Mouse (Mus musculus): Measurements from ENCODE around the gene Kcnq1. TPM values are rescaled to one million over a fixed set of nuclear protein-coding genes. Genes with fewer than 3 reads are reported as not detected.
A peak's percentile ranks its signal among the peaks of the same experiment; 100 is the strongest.

The Kcnq1 gene
- polyA plus RNA-seq, 1 experiment from 2014 or later, result 5.4 TPM

DNA sequence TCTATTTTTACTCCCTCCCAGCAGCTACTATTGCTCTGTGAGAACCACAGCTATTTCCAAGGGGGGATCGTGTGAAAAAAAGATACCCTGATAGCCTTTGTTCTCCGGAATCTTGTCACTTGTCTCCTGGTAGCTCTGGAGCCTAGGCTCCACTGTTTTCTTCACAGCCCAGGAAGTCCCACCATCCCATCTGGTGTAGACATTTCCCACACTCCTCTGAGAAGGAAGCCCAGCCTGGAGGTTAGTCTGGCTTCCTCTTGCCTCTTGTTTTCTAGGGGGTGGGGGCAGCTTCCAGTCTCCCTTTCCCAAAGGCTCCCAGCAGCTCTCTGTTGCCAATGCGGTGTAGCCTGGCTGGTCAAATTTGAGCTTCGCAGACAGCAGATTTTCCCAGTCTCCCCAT, 251.7 kb downstream of the Kcnq1 start:
- WGBS, result 40% methylated on average over 4 of the region's 4 CpGs
- H3K4me1 ChIP-seq, result peaks cover 54% of the 10 kb centered on the region

DNA sequence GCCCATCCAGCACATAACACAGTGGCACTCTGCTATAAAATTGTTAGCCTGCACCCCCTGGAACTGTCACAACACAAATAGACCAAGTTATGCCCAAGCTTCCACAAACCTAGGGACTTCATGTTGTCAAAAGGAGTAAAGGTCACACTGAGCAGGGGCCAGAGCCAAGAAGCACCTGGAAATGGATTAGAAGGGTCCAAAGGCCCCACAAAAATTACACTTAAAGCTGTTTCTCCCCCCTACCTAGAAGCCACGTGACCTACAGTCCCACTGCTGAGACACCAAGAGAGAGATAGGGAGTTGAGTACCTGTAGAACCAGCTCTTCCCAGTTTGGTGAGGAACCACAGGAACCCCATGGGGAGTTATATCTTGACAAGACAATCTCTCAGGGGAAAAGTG, 253.6 kb downstream of the Kcnq1 start:
- Histone ChIP-seq H3K4me3 (no peak overlapping the region), H3K27ac (peak overlapping the region; percentile 84; the same call in 1 of the 2 replicates), H3K27me3 (ENCODE audit: insufficient read depth, poor library complexity, severe bottlenecking) (0 out of 2 replicates have a peak, but pooled peaks cover 3% of the 10 kb centered on the region), H3K36me3 (no peaks in the 10 kb centered on the region; the same call in 1 of the 2 replicates), H3K9me3 (no peaks in the 10 kb centered on the region), H3K4me1 (peaks cover 72% of the 10 kb centered on the region)
- 57% methylated on average over 1 of the region's 1 CpGs for WGBS
- no peak for DNase-seq (ENCODE audit: low spot score)

More for the DNA sequence above, 251.7 kb downstream of the Kcnq1 start:
- no peak overlapping the region for H3K4me3 ChIP-seq
- no peaks in the 10 kb centered on the region for H3K36me3 ChIP-seq
- no peaks in the 10 kb centered on the region for H3K9me3 ChIP-seq
- H3K27me3 ChIP-seq (ENCODE audit: insufficient read depth, poor library complexity, severe bottlenecking), result no peaks in the 10 kb centered on the region
- DNase-seq (ENCODE audit: low spot score), result no peak
- peak overlapping the region; percentile 84 for H3K27ac ChIP-seq

DNA sequence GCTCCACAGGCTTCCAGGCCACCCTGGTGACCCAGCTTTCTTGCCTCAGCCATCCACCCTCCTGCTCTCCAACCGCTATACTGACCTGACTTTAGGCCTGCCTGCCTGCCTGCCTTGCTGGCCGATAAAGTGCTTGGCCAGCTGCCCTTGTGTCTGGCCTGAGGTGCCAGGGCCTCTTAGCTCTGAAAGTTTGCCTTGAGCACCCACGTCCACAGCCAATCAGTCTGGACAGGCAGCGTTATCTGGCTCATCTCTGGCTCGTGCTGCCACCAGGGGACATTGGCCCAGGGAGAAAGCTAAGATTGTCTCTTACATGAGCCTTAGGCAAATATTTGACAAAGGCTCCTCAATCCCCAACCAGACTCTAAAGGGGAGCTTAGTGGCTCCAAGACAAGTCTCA, 254.6 kb downstream of the Kcnq1 start:
- H3K9me3 ChIP-seq, result no peaks in the 10 kb centered on the region
- no peak overlapping the region for H3K4me3 ChIP-seq
- peak overlapping the region; percentile 72 for H3K27ac ChIP-seq
- 54% methylated on average over 5 of the region's 5 CpGs for WGBS
- 0 out of 2 replicates have a peak, but pooled peaks cover 3% of the 10 kb centered on the region for H3K27me3 ChIP-seq (ENCODE audit: insufficient read depth, poor library complexity, severe bottlenecking)
- H3K36me3 ChIP-seq, result no peaks in the 10 kb centered on the region; the same call in 1 of the 2 replicates
- H3K4me1 ChIP-seq, result peaks cover 73% of the 10 kb centered on the region
- DNase-seq (ENCODE audit: low spot score), result no peak

GRCm38 (mm10) chr7:143364092-143364832, 258.1 kb downstream of the Kcnq1 start:
- Histone ChIP-seq H3K27me3 (ENCODE audit: insufficient read depth, poor library complexity, severe bottlenecking) (0 out of 2 replicates have a peak, but pooled peaks cover 3% of the 10 kb centered on the region), H3K4me3 (peak overlapping the region; percentile 1; the same call in 1 of the 2 replicates), H3K9me3 (no peaks in the 10 kb centered on the region), H3K4me1 (peaks cover 70% of the 10 kb centered on the region), H3K36me3 (no peaks in the 10 kb centered on the region; the same call in 1 of the 2 replicates), H3K27ac (peak overlapping the region; percentile 87)
- no peak for DNase-seq (ENCODE audit: low spot score)
- 49% methylated on average over 7 of the region's 7 CpGs for WGBS

GRCm38 (mm10) chr7:143364969-143365839, 259.0 kb downstream of the Kcnq1 start:
- Histone ChIP-seq H3K9me3 (no peaks in the 10 kb centered on the region), H3K27ac (peak overlapping the region; percentile 87), H3K4me1 (peaks cover 62% of the 10 kb centered on the region), H3K36me3 (no peaks in the 10 kb centered on the region; the same call in 1 of the 2 replicates), H3K27me3 (ENCODE audit: insufficient read depth, poor library complexity, severe bottlenecking) (0 out of 2 replicates have a peak, but pooled peaks cover 3% of the 10 kb centered on the region), H3K4me3 (no peak overlapping the region; the same call in 1 of the 2 replicates)
- WGBS, result 45% methylated on average over 8 of the region's 8 CpGs
- DNase-seq (ENCODE audit: low spot score), result no peak

DNA sequence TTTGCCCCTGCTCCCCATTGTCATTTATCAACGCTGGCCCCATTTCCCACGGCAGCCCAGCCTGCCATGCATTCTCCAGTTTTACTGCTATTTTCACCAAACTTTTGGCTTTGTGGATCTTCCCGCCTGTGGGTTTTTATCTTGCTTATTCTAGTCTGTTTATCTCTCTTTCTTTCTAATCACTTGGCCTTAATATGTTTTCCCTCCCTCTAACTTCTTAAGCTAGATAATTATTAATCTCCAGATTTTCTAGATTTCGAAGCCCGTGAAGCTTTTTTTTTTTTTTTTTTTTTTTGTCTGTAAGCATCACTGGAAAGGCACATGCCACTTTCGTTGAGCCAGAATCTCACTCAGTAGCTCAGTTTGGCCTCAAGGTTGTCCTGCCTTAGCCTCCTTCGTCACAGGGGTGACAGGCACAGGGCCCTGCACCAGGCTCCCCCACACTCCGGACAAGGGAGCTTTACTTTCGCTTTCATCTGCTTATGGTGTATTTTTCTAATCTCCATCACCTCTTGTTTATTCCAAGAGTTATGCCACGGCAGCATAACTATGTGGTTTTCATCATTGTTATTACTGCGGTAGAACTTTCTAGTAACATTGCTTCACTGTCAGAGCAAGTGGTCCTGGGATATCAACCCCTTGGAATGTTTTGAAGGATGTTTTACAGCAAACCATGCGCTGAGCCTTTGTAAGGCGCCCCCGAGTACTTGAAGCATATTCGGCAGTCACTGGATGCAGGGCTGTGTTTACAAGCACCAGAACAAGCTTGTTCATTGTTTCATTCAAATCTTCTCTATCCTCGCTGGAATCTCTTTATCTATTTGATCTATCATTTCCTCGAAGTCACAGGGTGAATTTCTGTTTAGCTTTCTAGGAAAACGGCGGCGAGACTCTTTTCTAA, 261.5 kb downstream of the Kcnq1 start:
- Histone ChIP-seq H3K36me3 (no peaks in the 10 kb centered on the region; the same call in 1 of the 2 replicates), H3K9me3 (no peaks in the 10 kb centered on the region), H3K4me3 (0 out of 2 replicates have a peak overlapping the region, but pooled peaks have one; percentile 12), H3K4me1 (peaks cover 77% of the 10 kb centered on the region), H3K27ac (peak overlapping the region; percentile 87), H3K27me3 (ENCODE audit: insufficient read depth, poor library complexity, severe bottlenecking) (0 out of 2 replicates have a peak, but pooled peaks cover 3% of the 10 kb centered on the region)
- WGBS, result 56% methylated on average over 20 of the region's 20 CpGs
- no peak for DNase-seq (ENCODE audit: low spot score)

DNA sequence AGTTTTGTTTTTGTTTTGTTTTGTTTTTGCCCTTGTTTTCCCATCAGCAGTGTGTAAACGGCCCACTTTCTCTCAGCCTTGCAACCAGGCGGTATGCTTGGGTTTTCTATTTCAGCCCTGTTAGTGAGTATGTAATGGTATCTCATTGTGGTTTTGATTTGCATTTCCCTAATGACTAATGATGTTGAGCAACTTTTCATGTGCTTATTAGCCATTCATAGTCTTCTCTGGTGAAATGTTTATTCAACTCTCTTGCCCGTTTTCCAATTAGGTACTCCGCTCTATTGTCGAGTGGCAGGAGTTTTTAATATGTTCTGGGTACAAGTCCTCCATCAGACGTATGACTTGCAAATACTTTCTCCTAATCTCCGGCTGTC, 262.1 kb downstream of the Kcnq1 start:
- no peaks in the 10 kb centered on the region for H3K9me3 ChIP-seq
- H3K36me3 ChIP-seq, result no peaks in the 10 kb centered on the region
- WGBS, result 83% methylated on average over 7 of the region's 7 CpGs
- H3K4me1 ChIP-seq, result peaks cover 78% of the 10 kb centered on the region
- H3K4me3 ChIP-seq, result no peak overlapping the region
- 0 out of 2 replicates have a peak, but pooled peaks cover 3% of the 10 kb centered on the region for H3K27me3 ChIP-seq (ENCODE audit: insufficient read depth, poor library complexity, severe bottlenecking)
- no peak for DNase-seq (ENCODE audit: low spot score)
- peak overlapping the region; percentile 87; the same call in 1 of the 2 replicates for H3K27ac ChIP-seq

GRCm38 (mm10) chr7:143371336-143371735, 265.2 kb downstream of the Kcnq1 start:
- no peaks in the 10 kb centered on the region for H3K9me3 ChIP-seq
- H3K4me3 ChIP-seq, result no peak overlapping the region; the same call in 1 of the 2 replicates
- peak overlapping the region; percentile 62 for H3K27ac ChIP-seq
- DNase-seq (ENCODE audit: low spot score), result no peak
- H3K36me3 ChIP-seq, result no peaks in the 10 kb centered on the region
- H3K4me1 ChIP-seq, result peaks cover 78% of the 10 kb centered on the region
- WGBS, result 10% methylated on average over 2 of the region's 2 CpGs
- H3K27me3 ChIP-seq (ENCODE audit: insufficient read depth, poor library complexity, severe bottlenecking), result no peaks in the 10 kb centered on the region

- Histone ChIP-seq H3K36me3 (no peaks in the 10 kb centered on the region), H3K4me1 (peaks cover 71% of the 10 kb centered on the region), H3K27me3 (ENCODE audit: insufficient read depth, poor library complexity, severe bottlenecking) (0 out of 2 replicates have a peak, but pooled peaks cover 5% of the 10 kb centered on the region), H3K27ac (peak overlapping the region; percentile 82), H3K4me3 (no peak overlapping the region; the same call in 1 of the 2 replicates), H3K9me3 (no peaks in the 10 kb centered on the region)
- no peak for DNase-seq (ENCODE audit: low spot score)
- WGBS, result 51% methylated on average over 3 of the region's 3 CpGs
Observed at GRCm38 (mm10) chr7:143373265-143373664, 267.1 kb downstream of the Kcnq1 start.

DNA sequence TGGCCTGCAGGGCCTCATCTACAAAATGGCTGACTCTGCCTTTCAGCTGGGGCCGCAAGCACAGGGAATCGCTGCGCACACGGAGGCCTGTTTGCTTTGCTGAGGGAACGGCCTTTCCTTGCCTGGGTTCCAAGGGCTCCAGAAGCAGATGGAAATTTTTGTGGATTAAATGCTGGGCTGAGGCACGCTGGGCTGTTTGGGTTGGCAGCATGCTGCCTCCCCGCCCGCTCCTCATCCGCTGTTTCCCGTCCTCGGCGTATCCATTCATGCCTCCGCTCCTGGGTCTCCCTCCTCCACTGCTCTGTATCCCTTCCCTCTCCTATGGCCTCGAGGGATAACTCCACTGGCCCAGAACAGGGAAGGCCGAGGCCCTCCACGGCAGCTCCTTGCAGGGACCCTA, 269.8 kb downstream of the Kcnq1 start:
- peak overlapping the region; percentile 82 for H3K27ac ChIP-seq
- H3K4me1 ChIP-seq, result peaks cover 75% of the 10 kb centered on the region
- H3K4me3 ChIP-seq, result no peak overlapping the region
- 85% methylated on average over 16 of the region's 16 CpGs for WGBS
- no peaks in the 10 kb centered on the region for H3K36me3 ChIP-seq
- peaks cover 13% of the 10 kb centered on the region for H3K27me3 ChIP-seq (ENCODE audit: insufficient read depth, poor library complexity, severe bottlenecking)
- no peaks in the 10 kb centered on the region for H3K9me3 ChIP-seq
- DNase-seq (ENCODE audit: low spot score), result no peak

GRCm38 (mm10) chr7:143380466-143381073, 274.4 kb downstream of the Kcnq1 start:
- peak overlapping the region; percentile 10; the same call in 1 of the 2 replicates for H3K27ac ChIP-seq
- H3K9me3 ChIP-seq, result no peaks in the 10 kb centered on the region
- no peak for DNase-seq (ENCODE audit: low spot score)
- whole genome bisulfite sequencing, result 80% methylated on average over 20 of the region's 20 CpGs
- H3K27me3 ChIP-seq (ENCODE audit: insufficient read depth, poor library complexity, severe bottlenecking), result peaks cover 19% of the 10 kb centered on the region
- peaks cover 33% of the 10 kb centered on the region for H3K4me1 ChIP-seq
- no peak overlapping the region for H3K4me3 ChIP-seq
- no peaks in the 10 kb centered on the region for H3K36me3 ChIP-seq
